Mouse (Mus musculus): ENCODE measurements around the gene 1700034J05Rik. TPM values are rescaled to one million over a fixed set of nuclear protein-coding genes. Genes with fewer than 3 reads are reported as not detected.

The 1700034J05Rik gene
- total and polyA plus RNA-seq, 3 experiments, result not detected

GRCm38 (mm10) chr6:146917396-146917795, 36.8 kb downstream of the 1700034J05Rik start:
- in situ Hi-C loops (cut with MboI; ENCODE audit: low pct_ligation_motif_present, low pct_unique_long_range_greater_than_20kb, low sequenced_read_pairs) (no loop called here), dilution Hi-C loops (cut with MboI; ENCODE audit: extremely low pct_ligation_motif_present, extremely low pct_unique_long_range_greater_than_20kb, low sequenced_read_pairs) (no loop called here)
- no peaks in the 10 kb centered on the region for H3K79me2 ChIP-seq (replicated peaks; ENCODE audit: control insufficient read depth, extremely low read depth, insufficient read depth, poor library complexity, severe bottlenecking)
- no peak for TF ChIP-seq TBP (conservative IDR thresholded peaks at IDR 0.05; ENCODE audit: low read depth, low read length)
- TF ChIP-seq RCOR1 (conservative IDR thresholded peaks at IDR 0.05; ENCODE audit: low read depth, low read length), result no peak
- TF ChIP-seq UBTF (IDR thresholded peaks at IDR 0.05; ENCODE audit: low read depth, low read length), result no peak
- no peak for TF ChIP-seq ETS1 (conservative IDR thresholded peaks at IDR 0.05; ENCODE audit: low read depth, low read length)
- no peak for TF ChIP-seq NRF1 (IDR thresholded peaks at IDR 0.05; ENCODE audit: low read depth, low read length)
- TF ChIP-seq PAX5 (IDR thresholded peaks at IDR 0.05; ENCODE audit: low read length), result no peak
- TF ChIP-seq POLR2AphosphoS2 (IDR thresholded peaks at IDR 0.05; ENCODE audit: low read depth, low read length), result no peak
- TF ChIP-seq MAX (IDR thresholded peaks at IDR 0.05; ENCODE audit: low read length), result no peak
- no peak for TF ChIP-seq ZKSCAN1 (IDR thresholded peaks at IDR 0.05; ENCODE audit: borderline replicate concordance, low read depth, low read length)
- no peak for TF ChIP-seq MAFK (IDR thresholded peaks at IDR 0.05; ENCODE audit: insufficient replicate concordance, low read length)
- TF ChIP-seq E2F4 (IDR thresholded peaks at IDR 0.05; ENCODE audit: insufficient replicate concordance, low read depth, low read length), result no peak
- no peak for TF ChIP-seq EP300 (IDR thresholded peaks at IDR 0.05; ENCODE audit: low read length)
- no peak for TF ChIP-seq SIN3A (IDR thresholded peaks at IDR 0.05; ENCODE audit: low read length)
- TF ChIP-seq TCF12 (IDR thresholded peaks at IDR 0.05; ENCODE audit: low read depth, low read length), result no peak
- TF ChIP-seq CHD1 (IDR thresholded peaks at IDR 0.05; ENCODE audit: low read depth, low read length), result no peak
- TF ChIP-seq JUN (IDR thresholded peaks at IDR 0.05; ENCODE audit: insufficient read depth, low read depth, low read length), result no peak
- TF ChIP-seq KAT2A (IDR thresholded peaks at IDR 0.05; ENCODE audit: insufficient replicate concordance, low read length), result no peak
- TF ChIP-seq MEF2A (IDR thresholded peaks at IDR 0.05; ENCODE audit: borderline replicate concordance, low read depth, low read length), result no peak
- TF ChIP-seq RAD21 (IDR thresholded peaks at IDR 0.05; ENCODE audit: low read depth, low read length), result no peak
- H3K9me3 ChIP-seq (replicated peaks; ENCODE audit: low read length), result no peaks in the 10 kb centered on the region
- no peak overlapping the region for H3K9ac ChIP-seq (ENCODE audit: insufficient read depth, low read depth)
- H3K4me3 ChIP-seq (replicated peaks in 1 of 3; ENCODE audit: low read depth in 2 of 3, low read length in 2 of 3, poor library complexity in 1 of 3), result no peak overlapping the region
- no peak overlapping the region for H3K27ac ChIP-seq (ENCODE audit: insufficient read depth, low read depth)
- peaks cover 0 to 5% of the 10 kb centered on the region in 2 experiments for H3K36me3 ChIP-seq (replicated peaks in 1 of 2; ENCODE audit: control insufficient read depth in 1 of 2, insufficient read depth in 1 of 2, low read length in 1 of 2)
- H3K4me2 ChIP-seq (ENCODE audit: insufficient read depth, low read depth, poor library complexity, severe bottlenecking), result no peak overlapping the region
- peaks cover 0 to 13% of the 10 kb centered on the region in 2 experiments; a peak in 2 of 4 replicates for H3K4me1 ChIP-seq (ENCODE audit: control insufficient read depth in 1 of 2, insufficient read depth in 2 of 2)
- H3K27me3 ChIP-seq (replicated peaks), result no peaks in the 10 kb centered on the region
- no peak for DNase-seq (ENCODE audit: extremely low read depth)

GRCm38 (mm10) chr6:146915808-146916207, 38.4 kb downstream of the 1700034J05Rik start:
- peaks cover 0 to 6% of the 10 kb centered on the region in 2 experiments for H3K36me3 ChIP-seq (replicated peaks in 1 of 2; ENCODE audit: control insufficient read depth in 1 of 2, insufficient read depth in 1 of 2, low read length in 1 of 2)
- H3K27me3 ChIP-seq (replicated peaks), result no peaks in the 10 kb centered on the region
- H3K9me3 ChIP-seq (replicated peaks; ENCODE audit: low read length), result no peaks in the 10 kb centered on the region
- no peak overlapping the region for H3K4me3 ChIP-seq (replicated peaks in 1 of 3; ENCODE audit: low read depth in 2 of 3, low read length in 2 of 3, poor library complexity in 1 of 3)
- H3K79me2 ChIP-seq (replicated peaks; ENCODE audit: control insufficient read depth, extremely low read depth, insufficient read depth, poor library complexity, severe bottlenecking), result no peaks in the 10 kb centered on the region; the same call in 1 of the 2 replicates
- in situ Hi-C loops (cut with MboI; ENCODE audit: low pct_ligation_motif_present, low pct_unique_long_range_greater_than_20kb, low sequenced_read_pairs), result no loop called here
- no peak overlapping the region for H3K9ac ChIP-seq (ENCODE audit: insufficient read depth, low read depth)
- peaks cover 0 to 21% of the 10 kb centered on the region in 2 experiments; a peak in 2 of 4 replicates for H3K4me1 ChIP-seq (ENCODE audit: control insufficient read depth in 1 of 2, insufficient read depth in 2 of 2)
- TF ChIP-seq MAFK (IDR thresholded peaks at IDR 0.05; ENCODE audit: insufficient replicate concordance, low read length), result no peak
- TF ChIP-seq ZC3H11A (IDR thresholded peaks at IDR 0.05; ENCODE audit: low read depth, low read length), result no peak
- TF ChIP-seq MAZ (IDR thresholded peaks at IDR 0.05; ENCODE audit: low read depth, low read length), result no peak
- TF ChIP-seq SIN3A (IDR thresholded peaks at IDR 0.05; ENCODE audit: low read length), result no peak
- TF ChIP-seq EP300 (IDR thresholded peaks at IDR 0.05; ENCODE audit: low read length), result no peak
- TF ChIP-seq TCF12 (IDR thresholded peaks at IDR 0.05; ENCODE audit: low read depth, low read length), result no peak
- TF ChIP-seq USF1 (IDR thresholded peaks at IDR 0.05; ENCODE audit: low read depth, low read length), result no peak
- TF ChIP-seq HCFC1 (IDR thresholded peaks at IDR 0.05; ENCODE audit: low read depth, low read length), result no peak
- H3K4me2 ChIP-seq (ENCODE audit: insufficient read depth, low read depth, poor library complexity, severe bottlenecking), result no peak overlapping the region
- H3K27ac ChIP-seq (ENCODE audit: insufficient read depth, low read depth), result no peak overlapping the region
- dilution Hi-C loops (cut with MboI; ENCODE audit: extremely low pct_ligation_motif_present, extremely low pct_unique_long_range_greater_than_20kb, low sequenced_read_pairs), result no loop called here
- DNase-seq (ENCODE audit: extremely low read depth), result no peak

Data from CH12.LX (cell line).